Mouse (Mus musculus) kidney, adult 10 weeks (tissue): ENCODE measurements around the gene Trappc2l. TPM values are rescaled to one million over a fixed set of nuclear protein-coding genes. Genes with fewer than 3 reads are reported as not detected.

ENCODE experiments used
- polyA plus RNA-seq: library from polyadenylated mRNA; stranded (reverse); fragments of 350-450 nt; fragmentation: Illumina TruSeq; extraction: RNeasy Lipid Tissue Mini Kit (QIAGEN cat#74804); gene quantifications from one replicate; pipeline ENCODE4 v1.2.3, GENCODE M21; 2014; ENCODE audit warnings: low read depth, low replicate concordance

Trappc2l gene
- 5.3 TPM for polyA plus RNA-seq

GRCm38 (mm10) chr8:122611295-122612133 is at the start of gene Trappc2l, which contains the start of gene Galns:
Gene Trappc2l (plus strand): TSS chr8:122611640.
Gene Galns (minus strand): TSS chr8:122611463.

GRCm38 (mm10) chr8:122567361-122568108 is 43.9 kb upstream of the Trappc2l start, which contains the start of gene Cdt1:
Gene Cdt1 (plus strand): TSS chr8:122568015.

GRCm38 (mm10) chr8:122576648-122577022 is 34.8 kb upstream of the Trappc2l start, which contains the start of gene Aprt:
Gene Aprt (minus strand): TSS chr8:122576909.

GRCm38 (mm10) chr8:122622727-122623126 is 11.3 kb downstream of the Trappc2l start, which contains the start of gene Pabpn1l:
Gene Pabpn1l (minus strand): TSS chr8:122622739.

Other genes with a start within 250 kb of the Trappc2l start
- gene Zc3h18, start 235.0 kb upstream of the Trappc2l start, polyA plus RNA-seq, result 11.3 TPM
- not detected for gene Il17c, start 189.6 kb upstream of the Trappc2l start, polyA plus RNA-seq
- 0.69 TPM for gene Cyba, start 178.7 kb upstream of the Trappc2l start, polyA plus RNA-seq
- gene Mvd, start 168.2 kb upstream of the Trappc2l start, polyA plus RNA-seq, result not detected
- not detected for gene Snai3, start 150.9 kb upstream of the Trappc2l start, polyA plus RNA-seq
- gene Rnf166, start 135.6 kb upstream of the Trappc2l start, polyA plus RNA-seq, result 7.4 TPM
- not detected for gene Ctu2, start 135.5 kb upstream of the Trappc2l start, polyA plus RNA-seq
- 1.4 TPM for gene Piezo1, start 60.3 kb upstream of the Trappc2l start, polyA plus RNA-seq
- 0.61 TPM for gene Cdt1, start 43.6 kb upstream of the Trappc2l start, polyA plus RNA-seq
- not detected for gene Aprt, start 34.7 kb upstream of the Trappc2l start, polyA plus RNA-seq
- gene Galns, start 177 bp upstream of the Trappc2l start, polyA plus RNA-seq, result 3.6 TPM
- not detected for gene Pabpn1l, start 11.1 kb downstream of the Trappc2l start, polyA plus RNA-seq
- 1.1 TPM for gene Cbfa2t3, start 87.5 kb downstream of the Trappc2l start, polyA plus RNA-seq
- 0.73 TPM for gene Acsf3, start 163.8 kb downstream of the Trappc2l start, polyA plus RNA-seq
- gene Cdh15, start 236.3 kb downstream of the Trappc2l start, polyA plus RNA-seq, result not detected